Mouse (Mus musculus) heart, postnatal 25 days (tissue): Measurements from ENCODE around the gene Anp32a. TPM values are rescaled to one million over a fixed set of nuclear protein-coding genes. Genes with fewer than 3 reads are reported as not detected.

Experiments used
- DNase-seq: peaks from one replicate; pipeline ENCODE4 v3.0.0; 2022; ENCODE audit warnings: low spot score
- intact Hi-C: fragments of 180-260 bp; cut with DNase I; formaldehyde crosslinking; loops from one replicate; pipeline ENCODE4 v1.15.1; 2025
- total RNA-seq, 2 experiments: library from RNA; stranded (reverse); gene quantifications; 2 replicates each; pipeline ENCODE4 v1.2.3; 2021

Anp32a gene
- 100 to 1,000 TPM; 186 to 202 TPM for total RNA-seq

- intact Hi-C loops, result loop anchor here (5.0 kb wide), 1 partner anchor 41 kb away; no protein-coding TSS in a partner anchor
- DNase-seq, result peak; percentile 97
Observed at GRCm38 (mm10) chr9:62341123-62341486, at the start of gene Anp32a. Gene Anp32a, plus strand, starts transcription at chr9:62341293.

GRCm38 (mm10) chr9:62295006-62295698, 45.9 kb upstream of the Anp32a start:
- intact Hi-C loops, result loop anchor here (1.0 to 5.0 kb wide), 4 partner anchors 37 to 254 kb away; no protein-coding TSS in a partner anchor
- DNase-seq, result peak; percentile 44

GRCm38 (mm10) chr9:62296891-62297290, 44.2 kb upstream of the Anp32a start:
- no peak for DNase-seq
- intact Hi-C loops, result loop anchor here (5.0 kb wide), 1 partner anchor 35 kb away; no protein-coding TSS in a partner anchor

GRCm38 (mm10) chr9:62315556-62315955, 25.5 kb upstream of the Anp32a start:
- intact Hi-C loops, result no loop called here
- DNase-seq, result no peak

- intact Hi-C loops, result no loop called here
- DNase-seq, result no peak
Observed at GRCm38 (mm10) chr9:62318729-62319128, 22.4 kb upstream of the Anp32a start.

GRCm38 (mm10) chr9:62323816-62324215, 17.3 kb upstream of the Anp32a start:
- no peak for DNase-seq
- intact Hi-C loops, result no loop called here

- no peak for DNase-seq
- intact Hi-C loops, result no loop called here
Observed at GRCm38 (mm10) chr9:62325965-62326364, 15.1 kb upstream of the Anp32a start.

- intact Hi-C loops, result loop anchor here (5.0 kb wide), 1 partner anchor 37 kb away; no protein-coding TSS in a partner anchor
- DNase-seq, result no peak
Observed at GRCm38 (mm10) chr9:62334298-62334825, 6.7 kb upstream of the Anp32a start.

GRCm38 (mm10) chr9:62335396-62335795, 5.7 kb upstream of the Anp32a start:
- no peak for DNase-seq
- intact Hi-C loops, result loop anchor here (5.0 kb wide), 1 partner anchor 37 kb away; no protein-coding TSS in a partner anchor

- intact Hi-C loops, result loop anchor here (5.0 kb wide), 1 partner anchor 34 kb away; no protein-coding TSS in a partner anchor
- DNase-seq, result no peak
Observed at GRCm38 (mm10) chr9:62337924-62338635, 3.0 kb upstream of the Anp32a start.

GRCm38 (mm10) chr9:62338636-62339191, 2.4 kb upstream of the Anp32a start:
- intact Hi-C loops, result loop anchor here (5.0 kb wide), 1 partner anchor 34 kb away; no protein-coding TSS in a partner anchor
- no peak for DNase-seq

GRCm38 (mm10) chr9:62340301-62341122, 581 bp upstream of the Anp32a start:
- no peak for DNase-seq
- intact Hi-C loops, result loop anchor here (5.0 kb wide), 1 partner anchor 42 kb away; no protein-coding TSS in a partner anchor

GRCm38 (mm10) chr9:62341701-62342440, 778 bp downstream of the Anp32a start:
- intact Hi-C loops, result loop anchor here (2.0 to 5.0 kb wide), 2 partner anchors 40 to 73 kb away; no protein-coding TSS in a partner anchor
- no peak for DNase-seq

GRCm38 (mm10) chr9:62342441-62343191, 1.5 kb downstream of the Anp32a start:
- DNase-seq, result peak; percentile 37
- intact Hi-C loops, result loop anchor here (2.0 to 5.0 kb wide), 2 partner anchors 40 to 72 kb away; no protein-coding TSS in a partner anchor

GRCm38 (mm10) chr9:62343192-62343903, 2.3 kb downstream of the Anp32a start:
- intact Hi-C loops, result loop anchor here (2.0 to 5.0 kb wide), 2 partner anchors 39 to 71 kb away; no protein-coding TSS in a partner anchor

GRCm38 (mm10) chr9:62343904-62344491, 2.9 kb downstream of the Anp32a start:
- intact Hi-C loops, result loop anchor here (2.0 to 5.0 kb wide), 2 partner anchors 38 to 71 kb away; no protein-coding TSS in a partner anchor
- peak; percentile 48 for DNase-seq

More at GRCm38 (mm10) chr9:62343192-62343903, 2.3 kb downstream of the Anp32a start:
- DNase-seq, result peak; percentile 72

GRCm38 (mm10) chr9:62344545-62344944, 3.5 kb downstream of the Anp32a start:
- intact Hi-C loops, result loop anchor here (5.0 kb wide), 1 partner anchor 38 kb away; no protein-coding TSS in a partner anchor
- DNase-seq, result peak; percentile 55
